In the genomic region with DNA sequence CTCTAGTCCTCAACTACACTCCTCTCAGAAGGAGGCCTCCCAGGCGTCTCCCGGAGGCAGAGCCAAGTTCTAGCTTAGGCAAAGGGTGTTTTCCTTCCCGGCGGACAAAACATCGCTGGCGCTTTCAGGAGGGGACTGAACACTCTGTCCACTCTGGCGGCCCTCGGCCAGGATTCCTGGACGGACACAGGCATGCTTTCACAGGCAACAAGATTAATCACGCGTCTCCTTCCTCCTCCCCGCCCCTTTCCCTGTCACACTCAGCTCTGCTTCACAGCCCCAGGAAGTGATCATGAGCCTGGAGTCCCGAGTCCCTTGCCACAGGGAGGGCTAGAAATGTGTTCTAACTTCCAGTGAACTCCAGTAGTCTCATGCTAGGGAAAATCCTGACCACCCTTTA, we compare ENCODE assay signal across 8 mouse cellular contexts.
DNase-seq lines count a peak whose midpoint lies in the region; ATAC-seq and TF ChIP-seq lines count a peak whose summit lies in the region.

No protein-coding gene starts in this region.

- TF ChIP-seq CTCF in layer of hippocampus, adult 2 months (conservative IDR thresholded peaks at IDR 0.05), result no peak

- ATAC-seq in CD4-positive, CD25-positive, alpha-beta regulatory T cell, adult 4 months, result peak; percentile 39
- ATAC-seq in hematopoietic stem cell, adult 5-6 weeks (replicated peaks in 1 of 2; ENCODE audit: insufficient read depth in 1 of 2, low FRiP score in 2 of 2, low TSS enrichment in 1 of 2, low read depth in 1 of 2, poor library complexity in 2 of 2, severe bottlenecking in 2 of 2), result peak; percentile 39 to 55; a peak in 2 of 4 replicates
- ATAC-seq in cerebellum, adult (ENCODE audit: insufficient number of reproducible peaks, low FRiP score, low TSS enrichment), result no peak

- H3K4me3 ChIP-seq in layer of hippocampus, adult 2 months, result no peak overlapping the region

- DNase-seq in adrenal gland, adult (ENCODE audit: inconsistent age in 2 of 2, low spot score in 1 of 2), result peak; percentile 86 to 91
- peak; percentile 21 to 43 for DNase-seq in frontal cortex, postnatal 25 days (ENCODE audit: low spot score in 2 of 2)
- peak in 1 of 2 experiments; percentile 54 for DNase-seq in layer of hippocampus, adult 2 months (ENCODE audit: low spot score in 2 of 2)
- DNase-seq in lung, postnatal 25 days (ENCODE audit: low spot score), result peak; percentile 95
- peak; percentile 78 for DNase-seq in testis, postnatal 10 days (ENCODE audit: low spot score)

- peak overlapping the region; percentile 72 for H3K27ac ChIP-seq in layer of hippocampus, adult 2 months
